Mouse (Mus musculus): ENCODE data around the gene Iqcc. TPM values are rescaled to one million over a fixed set of nuclear protein-coding genes. Genes with fewer than 3 reads are reported as not detected.

Iqcc gene
- polyA plus RNA-seq, 1 experiment = 78.8 TPM

DNA sequence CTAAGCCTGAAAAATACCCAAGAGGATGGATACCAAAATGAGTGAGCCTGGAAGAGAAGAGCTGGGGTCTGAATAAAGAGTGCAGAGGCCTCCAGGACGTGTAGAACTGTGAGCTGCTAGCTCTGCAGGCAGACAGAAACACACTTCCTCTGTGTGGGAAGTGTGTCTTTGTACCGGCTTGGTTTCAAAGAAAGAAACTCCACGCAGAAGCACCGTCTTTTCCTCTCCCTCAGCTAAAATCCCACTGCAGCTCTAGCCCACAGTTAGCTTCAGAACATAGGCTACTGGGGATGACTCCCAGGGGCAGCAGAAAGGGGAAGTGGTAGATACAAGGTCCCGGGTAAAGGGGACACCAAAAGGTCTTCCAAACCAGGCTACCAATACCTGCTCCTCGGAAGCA, 26.3 kb upstream of the Iqcc start:
- no peaks in the 10 kb centered on the region for H3K27me3 ChIP-seq (ENCODE audit: control insufficient read depth, insufficient read depth, low read length)
- no peak for TF ChIP-seq CTCF (IDR thresholded peaks at IDR 0.05; ENCODE audit: borderline replicate concordance, control insufficient read depth, extremely low read depth, insufficient read depth, low read length, poor library complexity)
- TF ChIP-seq POLR2A (IDR thresholded peaks at IDR 0.05; ENCODE audit: control insufficient read depth, extremely low read depth, insufficient read depth, low read length, poor library complexity) = no peak
- no peak for DNase-seq
- no peak overlapping the region for H3K4me3 ChIP-seq (ENCODE audit: control insufficient read depth, insufficient read depth, low read length)
- peaks cover 19% of the 10 kb centered on the region for H3K36me3 ChIP-seq (ENCODE audit: control insufficient read depth, insufficient read depth, low read length)
- H3K4me1 ChIP-seq (replicated peaks; ENCODE audit: control insufficient read depth, insufficient read depth, low read length) = peaks cover 21% of the 10 kb centered on the region
- peak overlapping the region; percentile 44 for H3K27ac ChIP-seq (ENCODE audit: control insufficient read depth, insufficient read depth, low read length)
- 13% methylated on average over 6 of the region's 6 CpGs for WGBS

DNA sequence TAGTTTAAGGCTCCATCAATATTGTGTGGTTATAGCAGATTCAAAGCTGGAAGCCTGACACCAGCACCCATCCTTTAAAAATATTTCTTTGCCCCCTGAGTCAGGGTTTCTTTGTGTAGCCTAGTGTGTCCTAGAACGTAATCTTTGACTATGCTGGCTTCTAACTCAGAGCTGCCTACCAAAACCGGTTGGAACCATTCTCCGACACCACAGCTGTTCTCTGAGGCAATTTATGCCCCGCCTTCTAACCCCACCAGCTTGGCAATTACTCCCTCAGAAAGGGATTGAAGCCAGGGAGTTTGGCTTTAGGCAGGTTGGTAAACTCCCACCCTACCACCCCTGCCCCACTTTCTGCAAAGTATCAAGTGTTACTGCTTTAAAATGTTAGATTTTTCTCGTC, 22.9 kb upstream of the Iqcc start:
- Histone ChIP-seq H3K27me3 (ENCODE audit: control insufficient read depth, insufficient read depth, low read length) (no peaks in the 10 kb centered on the region), H3K36me3 (ENCODE audit: control insufficient read depth, insufficient read depth, low read length) (peaks cover 21% of the 10 kb centered on the region), H3K27ac (ENCODE audit: control insufficient read depth, insufficient read depth, low read length) (no peak overlapping the region), H3K4me1 (replicated peaks; ENCODE audit: control insufficient read depth, insufficient read depth, low read length) (peaks cover 33% of the 10 kb centered on the region), H3K4me3 (ENCODE audit: control insufficient read depth, insufficient read depth, low read length) (no peak overlapping the region)
- DNase-seq = no peak
- WGBS = 72% methylated on average over 5 of the region's 5 CpGs
- TF ChIP-seq POLR2A (IDR thresholded peaks at IDR 0.05; ENCODE audit: control insufficient read depth, extremely low read depth, insufficient read depth, low read length, poor library complexity) = no peak
- TF ChIP-seq CTCF (IDR thresholded peaks at IDR 0.05; ENCODE audit: borderline replicate concordance, control insufficient read depth, extremely low read depth, insufficient read depth, low read length, poor library complexity) = no peak

DNA sequence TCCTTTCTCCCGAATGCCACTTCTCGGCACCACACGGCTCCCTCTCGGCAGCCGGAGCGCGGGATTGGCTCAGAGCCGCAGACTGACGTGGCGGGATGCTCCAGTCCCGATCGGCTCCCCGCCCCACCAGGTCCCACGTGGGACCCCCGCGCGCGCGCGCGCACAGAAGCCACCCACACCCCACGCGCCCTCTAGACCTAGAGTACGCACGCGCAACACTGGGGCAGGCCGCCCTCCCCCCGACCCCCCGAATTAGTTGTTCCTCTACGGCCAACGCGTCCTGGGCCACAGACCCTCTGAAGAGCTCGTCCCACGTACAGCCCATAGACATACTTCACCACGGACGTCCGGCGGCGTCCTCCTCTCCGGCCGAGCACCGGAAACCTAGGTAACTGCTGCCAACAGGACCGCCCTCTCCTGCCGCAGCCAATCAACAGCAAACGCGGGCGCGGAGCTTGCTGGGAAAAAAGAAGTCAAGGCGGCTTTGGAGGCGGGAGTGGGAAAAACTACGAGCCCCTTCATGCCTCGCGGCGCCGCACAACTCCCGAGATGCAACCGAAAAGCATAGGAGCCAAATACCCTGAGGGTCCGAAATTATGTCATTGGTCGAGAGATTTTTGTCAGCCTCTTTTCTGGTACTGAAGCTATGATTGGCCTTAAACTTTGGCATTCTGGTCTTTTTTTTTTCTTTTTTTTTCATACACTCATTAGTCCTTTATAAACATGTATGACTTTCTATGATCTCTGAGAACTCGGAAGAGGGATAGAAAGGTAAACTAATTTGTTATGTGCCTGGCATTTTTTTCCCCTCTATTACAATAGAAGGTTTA, 22.0 kb upstream of the Iqcc start, which contains the start of gene Txlna:
Txlna (minus strand) TSS at position 428 of the 830 bp plus-strand sequence.
- peak within 1 kb of the TSS; percentile 60 for H3K4me3 ChIP-seq (ENCODE audit: control insufficient read depth, insufficient read depth, low read length)
- H3K27ac ChIP-seq (ENCODE audit: control insufficient read depth, insufficient read depth, low read length) = peak within 1 kb of the TSS; percentile 32; the same call in 1 of the 2 replicates
- under 1% methylated on average over 60 of the region's 60 CpGs for WGBS
- H3K36me3 ChIP-seq (ENCODE audit: control insufficient read depth, insufficient read depth, low read length) = peaks cover 30% of the 10 kb centered on the region
- H3K4me1 ChIP-seq (replicated peaks; ENCODE audit: control insufficient read depth, insufficient read depth, low read length) = peaks cover 29% of the 10 kb centered on the region
- H3K27me3 ChIP-seq (ENCODE audit: control insufficient read depth, insufficient read depth, low read length) = no peaks in the 10 kb centered on the region
- peak; percentile 96 for DNase-seq
- TF ChIP-seq POLR2A (IDR thresholded peaks at IDR 0.05; ENCODE audit: control insufficient read depth, extremely low read depth, insufficient read depth, low read length, poor library complexity) (peak; percentile 77), CTCF (IDR thresholded peaks at IDR 0.05; ENCODE audit: borderline replicate concordance, control insufficient read depth, extremely low read depth, insufficient read depth, low read length, poor library complexity) (peak; percentile 32; the same call in 1 of the 2 replicates)

DNA sequence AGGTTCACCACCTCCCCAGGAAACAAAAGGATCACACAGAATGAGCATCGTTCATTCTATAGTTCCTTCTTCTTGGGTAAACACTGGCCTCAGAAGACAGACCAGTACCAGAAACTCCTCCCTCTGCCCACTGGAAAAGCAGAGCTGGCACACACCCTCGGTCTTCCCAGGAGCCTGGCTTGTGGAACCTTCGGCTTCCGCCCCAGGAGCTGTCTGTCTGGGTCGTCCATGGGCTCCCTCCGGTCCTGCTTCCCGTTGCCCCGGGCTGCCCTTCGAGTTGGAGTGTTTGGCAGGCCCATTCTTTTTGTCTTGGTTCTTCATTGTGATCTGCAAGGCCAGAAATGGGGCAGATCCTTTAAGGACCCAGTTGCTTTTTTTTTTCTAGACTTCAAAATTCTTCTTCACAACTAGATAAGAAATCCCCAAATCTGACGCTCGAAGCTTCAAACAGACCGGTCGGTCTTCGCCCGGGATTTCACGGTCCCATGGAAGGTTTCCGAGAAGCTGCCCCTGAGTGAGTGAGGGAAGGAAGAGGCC, 21.3 kb upstream of the Iqcc start:
- H3K27ac ChIP-seq (ENCODE audit: control insufficient read depth, insufficient read depth, low read length) = peak overlapping the region; percentile 32; the same call in 1 of the 2 replicates
- H3K36me3 ChIP-seq (ENCODE audit: control insufficient read depth, insufficient read depth, low read length) = peaks cover 33% of the 10 kb centered on the region
- 2% methylated on average over 17 of the region's 17 CpGs for whole genome bisulfite sequencing
- TF ChIP-seq POLR2A (IDR thresholded peaks at IDR 0.05; ENCODE audit: control insufficient read depth, extremely low read depth, insufficient read depth, low read length, poor library complexity) (no peak), CTCF (IDR thresholded peaks at IDR 0.05; ENCODE audit: borderline replicate concordance, control insufficient read depth, extremely low read depth, insufficient read depth, low read length, poor library complexity) (no peak; the same call in 1 of the 2 replicates)
- H3K4me1 ChIP-seq (replicated peaks; ENCODE audit: control insufficient read depth, insufficient read depth, low read length) = peaks cover 22% of the 10 kb centered on the region
- H3K27me3 ChIP-seq (ENCODE audit: control insufficient read depth, insufficient read depth, low read length) = no peaks in the 10 kb centered on the region
- no peak for DNase-seq
- H3K4me3 ChIP-seq (ENCODE audit: control insufficient read depth, insufficient read depth, low read length) = peak overlapping the region; percentile 60

DNA sequence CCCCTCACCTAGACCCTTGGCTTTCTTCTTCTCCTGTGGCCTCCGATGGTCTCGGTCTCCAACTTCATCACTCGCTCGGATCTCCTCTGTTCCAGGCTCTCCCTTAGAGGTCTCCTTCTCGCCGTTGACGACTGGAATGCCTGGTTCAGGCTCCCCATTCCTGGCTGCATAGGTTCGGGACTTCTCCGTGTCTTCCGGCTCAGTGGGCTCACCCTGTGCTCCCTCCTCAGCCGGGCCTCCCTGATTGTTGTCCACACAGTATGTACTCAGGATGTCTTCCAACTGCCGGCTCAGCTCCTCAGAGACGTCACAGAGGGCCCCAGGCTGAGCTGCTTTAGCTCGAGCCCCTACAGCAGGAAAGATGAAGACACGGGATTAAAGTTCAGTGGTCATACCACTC, 20.3 kb upstream of the Iqcc start:
- peaks cover 13% of the 10 kb centered on the region for H3K4me1 ChIP-seq (replicated peaks; ENCODE audit: control insufficient read depth, insufficient read depth, low read length)
- H3K4me3 ChIP-seq (ENCODE audit: control insufficient read depth, insufficient read depth, low read length) = no peak overlapping the region
- 92% methylated on average over 15 of the region's 15 CpGs for WGBS
- no peak overlapping the region for H3K27ac ChIP-seq (ENCODE audit: control insufficient read depth, insufficient read depth, low read length)
- DNase-seq = no peak
- TF ChIP-seq CTCF (IDR thresholded peaks at IDR 0.05; ENCODE audit: borderline replicate concordance, control insufficient read depth, extremely low read depth, insufficient read depth, low read length, poor library complexity) (no peak), POLR2A (IDR thresholded peaks at IDR 0.05; ENCODE audit: control insufficient read depth, extremely low read depth, insufficient read depth, low read length, poor library complexity) (no peak)
- no peaks in the 10 kb centered on the region for H3K27me3 ChIP-seq (ENCODE audit: control insufficient read depth, insufficient read depth, low read length)
- H3K36me3 ChIP-seq (ENCODE audit: control insufficient read depth, insufficient read depth, low read length) = peaks cover 39% of the 10 kb centered on the region

DNA sequence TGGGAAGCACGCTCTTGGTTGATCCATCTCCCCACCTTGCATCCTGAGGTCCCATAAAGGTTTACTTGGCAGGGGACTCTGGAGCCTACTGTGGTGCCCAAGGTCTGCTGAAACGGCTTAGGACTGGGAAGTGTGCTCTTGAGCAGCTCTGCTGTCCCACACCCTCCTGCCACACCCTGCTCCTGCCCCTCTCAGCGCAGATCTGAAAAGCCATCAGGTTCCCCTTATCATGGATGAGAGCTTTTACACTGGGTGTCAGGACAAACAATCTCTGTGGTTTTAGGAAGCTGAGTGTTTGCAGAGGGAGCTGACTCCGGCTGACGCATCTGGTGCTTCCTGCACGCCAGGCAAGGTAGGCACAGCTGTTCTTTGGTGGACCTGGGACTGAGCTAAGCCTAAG, 15.0 kb upstream of the Iqcc start:
- TF ChIP-seq POLR2A (IDR thresholded peaks at IDR 0.05; ENCODE audit: control insufficient read depth, extremely low read depth, insufficient read depth, low read length, poor library complexity) (no peak), CTCF (IDR thresholded peaks at IDR 0.05; ENCODE audit: borderline replicate concordance, control insufficient read depth, extremely low read depth, insufficient read depth, low read length, poor library complexity) (no peak)
- no peak for DNase-seq
- Histone ChIP-seq H3K27me3 (ENCODE audit: control insufficient read depth, insufficient read depth, low read length) (no peaks in the 10 kb centered on the region), H3K4me3 (ENCODE audit: control insufficient read depth, insufficient read depth, low read length) (no peak overlapping the region), H3K27ac (ENCODE audit: control insufficient read depth, insufficient read depth, low read length) (no peak overlapping the region), H3K36me3 (ENCODE audit: control insufficient read depth, insufficient read depth, low read length) (peaks cover 84% of the 10 kb centered on the region), H3K4me1 (replicated peaks; ENCODE audit: control insufficient read depth, insufficient read depth, low read length) (no peaks in the 10 kb centered on the region)
- WGBS = 95% methylated on average over 6 of the region's 6 CpGs

All from thymus, adult 2 months (tissue).